Mouse (Mus musculus) myocyte (in vitro differentiated cells): ENCODE measurements around the gene Zfyve27. TPM values are rescaled to one million over a fixed set of nuclear protein-coding genes. Genes with fewer than 3 reads are reported as not detected.

Experiments used
- H3K27me3 ChIP-seq: one replicate; pipeline ENCODE4 v1.6.1; 2011; ENCODE audit not compliant: control insufficient read depth, insufficient read depth, insufficient read length
- H3K36me3 ChIP-seq: one replicate; pipeline ENCODE4 v1.6.1; 2011; ENCODE audit not compliant: control insufficient read depth, insufficient read depth
- H3K4me2 ChIP-seq: one replicate; pipeline ENCODE4 v1.6.1; 2011; ENCODE audit warnings: low read depth, control low read depth
- H3K4me3 ChIP-seq: one replicate; pipeline ENCODE4 v1.5.1; 2011; ENCODE audit warnings: mild to moderate bottlenecking, control low read depth, moderate library complexity
- H3K79me2 ChIP-seq: one replicate; pipeline ENCODE4 v1.6.1; 2011; ENCODE audit not compliant: control insufficient read depth, insufficient read depth
- H3ac ChIP-seq: one replicate; pipeline ENCODE4 v1.6.1; 2011; ENCODE audit not compliant: control insufficient read depth, insufficient read length
- CEBPB ChIP-seq: IDR thresholded peaks from 2 replicates; pipeline ENCODE4 v1.6.1; 2011; ENCODE audit warnings: mild to moderate bottlenecking, moderate library complexity; ENCODE audit not compliant: poor library complexity, insufficient read depth, severe bottlenecking
- E2F4 ChIP-seq: IDR thresholded peaks from one replicate; pipeline ENCODE4 v1.6.1; 2011; ENCODE audit warnings: mild to moderate bottlenecking, control low read depth, moderate library complexity; ENCODE audit not compliant: insufficient read depth
- MAX ChIP-seq: IDR thresholded peaks from one replicate; pipeline ENCODE4 v1.6.1; 2011; ENCODE audit warnings: low read depth, mild to moderate bottlenecking, control low read depth
- MYOD1 ChIP-seq, 3 experiments: IDR thresholded peaks; one replicate each; pipeline ENCODE4 v1.6.1; 2011; ENCODE audit warnings: control low read depth in 2 of 3, low read depth in 2 of 3, mild to moderate bottlenecking in 2 of 3, moderate library complexity in 1 of 3; ENCODE audit not compliant: insufficient read length in 2 of 3, control insufficient read depth in 1 of 3
- MYOG ChIP-seq, 3 experiments: IDR thresholded peaks; one replicate each; pipeline ENCODE4 v1.6.1; 2011; ENCODE audit warnings: control low read depth in 2 of 3, low read depth in 2 of 3, mild to moderate bottlenecking in 2 of 3; ENCODE audit not compliant: insufficient read length in 2 of 3, control insufficient read depth in 1 of 3, insufficient read depth in 1 of 3
- POLR2A ChIP-seq: IDR thresholded peaks from one replicate; pipeline ENCODE4 v1.6.1; 2011; ENCODE audit warnings: low read depth, mild to moderate bottlenecking, control low read depth, moderate library complexity; ENCODE audit not compliant: insufficient read length
- POLR2AphosphoS2 ChIP-seq: IDR thresholded peaks from one replicate; pipeline ENCODE4 v1.6.1; 2011; ENCODE audit warnings: low read depth, control low read depth; ENCODE audit not compliant: insufficient read length
- REST ChIP-seq: IDR thresholded peaks from one replicate; pipeline ENCODE4 v1.6.1; 2011; ENCODE audit warnings: mild to moderate bottlenecking, control low read depth, moderate library complexity; ENCODE audit not compliant: insufficient read depth, insufficient read length
- SRF ChIP-seq: IDR thresholded peaks from one replicate; pipeline ENCODE4 v1.6.1; 2011; ENCODE audit warnings: low read depth; ENCODE audit not compliant: control insufficient read depth, insufficient read length
- TCF12 ChIP-seq: IDR thresholded peaks from one replicate; pipeline ENCODE4 v1.6.1; 2011; ENCODE audit warnings: mild to moderate bottlenecking, control low read depth; ENCODE audit not compliant: poor library complexity, insufficient read depth, severe bottlenecking
- TCF3 ChIP-seq: IDR thresholded peaks from one replicate; pipeline ENCODE4 v1.6.1; 2011; ENCODE audit warnings: low read depth, control low read depth; ENCODE audit not compliant: insufficient read length
- USF1 ChIP-seq: IDR thresholded peaks from one replicate; pipeline ENCODE4 v1.6.1; 2011; ENCODE audit warnings: low read depth, mild to moderate bottlenecking, control low read depth, moderate library complexity
- polyA plus RNA-seq: library from polyadenylated mRNA; unstranded; fragments of >200 nt; fragmentation: generic; extraction: Trizol; gene quantifications from one replicate; pipeline ENCODE4 v1.2.1, GENCODE M21; 2012; ENCODE audit warnings: missing spikeins

Zfyve27 gene
- polyA plus RNA-seq, 1 experiment = 22.4 TPM

- TF ChIP-seq TCF3 (no peak), MYOG (IDR thresholded peaks at IDR 0.05; ENCODE audit: control insufficient read depth in 1 of 3, insufficient read depth in 1 of 3, insufficient read length in 2 of 3, low read depth in 2 of 3) (no peak)
- H3K79me2 ChIP-seq = no peaks in the 10 kb centered on the region
- peaks cover 65% of the 10 kb centered on the region for H3K27me3 ChIP-seq
- no peaks in the 10 kb centered on the region for H3K36me3 ChIP-seq
- no peak overlapping the region for H3K4me3 ChIP-seq
- no peak overlapping the region for H3ac ChIP-seq
- H3K4me2 ChIP-seq = no peak overlapping the region
Measured at GRCm38 (mm10) chr19:42202467-42202866, 38.7 kb downstream of the Zfyve27 start.

GRCm38 (mm10) chr19:42204306-42204705, 40.6 kb downstream of the Zfyve27 start:
- TF ChIP-seq TCF12 (no peak), MYOG (IDR thresholded peaks at IDR 0.05; ENCODE audit: control insufficient read depth in 1 of 3, insufficient read depth in 1 of 3, insufficient read length in 2 of 3, low read depth in 2 of 3) (no peak)
- Histone ChIP-seq H3K79me2 (no peaks in the 10 kb centered on the region), H3ac (no peak overlapping the region), H3K36me3 (no peaks in the 10 kb centered on the region), H3K27me3 (peaks cover 68% of the 10 kb centered on the region), H3K4me3 (no peak overlapping the region), H3K4me2 (no peak overlapping the region)

DNA sequence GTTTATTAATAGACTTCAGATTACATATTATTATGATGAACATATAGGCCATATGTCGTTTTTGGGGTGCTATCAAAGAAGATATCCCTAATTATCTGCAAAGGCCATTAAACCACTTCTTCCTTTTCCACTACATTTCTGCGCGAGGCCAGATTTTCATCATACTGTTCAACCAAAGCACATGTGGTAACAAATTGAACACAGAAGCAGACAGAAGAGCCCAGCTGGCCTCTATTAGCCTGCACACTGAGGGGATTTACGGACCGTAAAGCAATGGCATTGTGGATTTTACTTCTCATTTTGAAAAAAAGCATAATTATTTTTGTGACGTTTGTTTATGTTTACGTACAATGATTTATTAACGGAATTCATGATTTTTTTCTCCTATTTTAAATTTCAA, 41.5 kb downstream of the Zfyve27 start:
- no peak overlapping the region for H3K4me3 ChIP-seq
- no peak overlapping the region for H3K4me2 ChIP-seq
- no peaks in the 10 kb centered on the region for H3K36me3 ChIP-seq
- H3ac ChIP-seq = no peak overlapping the region
- H3K79me2 ChIP-seq = no peaks in the 10 kb centered on the region
- peaks cover 66% of the 10 kb centered on the region for H3K27me3 ChIP-seq
- TF ChIP-seq MYOD1 (IDR thresholded peaks at IDR 0.05; ENCODE audit: control insufficient read depth in 1 of 3, insufficient read length in 2 of 3, low read depth in 2 of 3) (no peak), POLR2AphosphoS2 (no peak), POLR2A (no peak), MYOG (IDR thresholded peaks at IDR 0.05; ENCODE audit: control insufficient read depth in 1 of 3, insufficient read depth in 1 of 3, insufficient read length in 2 of 3, low read depth in 2 of 3) (no peak), TCF12 (no peak), MAX (no peak), TCF3 (no peak), E2F4 (no peak), USF1 (no peak), CEBPB (no peak), SRF (no peak), REST (no peak)

DNA sequence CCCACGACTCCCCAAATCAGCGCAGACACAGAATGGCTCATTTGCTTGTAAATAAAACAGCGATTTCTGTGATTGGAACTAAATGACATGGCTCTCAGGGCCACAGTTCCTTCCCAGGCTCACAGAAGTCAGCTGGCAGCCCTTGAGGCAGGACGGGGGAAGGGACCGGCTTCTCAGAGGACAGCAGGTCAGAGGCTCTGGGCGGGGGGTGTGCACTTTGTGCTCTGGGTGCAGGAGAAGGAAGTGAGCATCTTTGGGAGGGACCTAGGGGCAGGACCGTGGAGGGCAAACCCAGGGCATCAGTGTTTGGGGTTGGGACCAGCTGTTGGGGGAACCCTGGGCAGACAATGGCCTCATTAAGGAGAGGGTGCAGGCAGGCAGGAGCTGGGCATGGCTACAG, 45.7 kb downstream of the Zfyve27 start:
- Histone ChIP-seq H3ac (no peak overlapping the region), H3K36me3 (no peaks in the 10 kb centered on the region), H3K4me2 (no peak overlapping the region), H3K4me3 (no peak overlapping the region), H3K79me2 (no peaks in the 10 kb centered on the region), H3K27me3 (peaks cover 50% of the 10 kb centered on the region)
- TF ChIP-seq USF1 (no peak), SRF (no peak), TCF3 (no peak)

DNA sequence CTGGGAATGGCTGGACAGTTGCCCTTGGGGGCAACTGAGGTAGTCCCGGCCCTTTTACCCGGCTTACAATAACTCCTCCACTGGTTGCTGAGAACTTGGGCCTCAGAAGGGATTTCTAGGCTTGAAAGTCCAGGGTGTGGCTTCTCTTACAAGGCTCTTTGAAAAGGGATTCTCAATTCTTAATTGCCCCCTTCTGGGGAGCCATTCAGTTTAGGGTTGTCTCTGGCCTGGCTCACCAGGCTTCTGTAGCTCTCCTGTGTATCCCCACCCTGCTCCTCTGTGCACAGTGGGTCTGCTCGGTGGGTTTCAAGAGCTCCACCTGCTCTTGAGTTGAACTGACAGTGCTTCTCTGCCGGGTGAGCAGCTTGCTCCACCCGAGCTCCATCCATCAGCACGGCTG, 46.2 kb downstream of the Zfyve27 start:
- peaks cover 49% of the 10 kb centered on the region for H3K27me3 ChIP-seq

DNA sequence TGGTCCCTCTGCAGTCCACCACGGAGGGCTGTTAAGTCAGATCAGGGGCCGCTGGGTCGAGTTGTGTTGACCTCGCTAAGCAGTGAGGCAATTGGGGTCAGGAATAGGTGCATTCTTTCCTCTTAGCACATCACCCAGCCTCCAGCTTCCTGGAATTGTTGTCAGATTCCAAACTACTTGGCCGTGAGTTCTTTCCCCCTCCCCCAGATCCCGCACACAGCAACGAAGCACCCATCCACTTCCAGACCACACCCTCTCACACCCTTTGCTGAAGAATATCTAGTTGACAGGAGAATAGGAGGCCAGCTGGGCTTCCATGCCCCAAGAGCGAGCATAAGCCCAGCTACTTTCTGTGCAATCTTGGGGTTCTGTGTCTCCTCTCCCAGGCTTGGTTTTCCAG, 48.2 kb downstream of the Zfyve27 start:
- Histone ChIP-seq H3K79me2 (no peaks in the 10 kb centered on the region), H3K4me3 (no peak overlapping the region), H3K36me3 (no peaks in the 10 kb centered on the region), H3K27me3 (peaks cover 46% of the 10 kb centered on the region), H3ac (no peak overlapping the region), H3K4me2 (no peak overlapping the region)
- TF ChIP-seq POLR2AphosphoS2 (no peak), MYOG (IDR thresholded peaks at IDR 0.05; ENCODE audit: control insufficient read depth in 1 of 3, insufficient read depth in 1 of 3, insufficient read length in 2 of 3, low read depth in 2 of 3) (no peak), POLR2A (no peak), USF1 (no peak), TCF12 (no peak), MYOD1 (IDR thresholded peaks at IDR 0.05; ENCODE audit: control insufficient read depth in 1 of 3, insufficient read length in 2 of 3, low read depth in 2 of 3) (no peak), TCF3 (no peak), SRF (no peak), REST (no peak), E2F4 (no peak)

More for the DNA sequence above, 46.2 kb downstream of the Zfyve27 start:
- TF ChIP-seq POLR2A (no peak), USF1 (no peak), REST (no peak), CEBPB (no peak), POLR2AphosphoS2 (no peak)
- H3K4me3 ChIP-seq = no peak overlapping the region
- H3K36me3 ChIP-seq = no peaks in the 10 kb centered on the region
- H3K4me2 ChIP-seq = no peak overlapping the region
- no peak overlapping the region for H3ac ChIP-seq
- no peaks in the 10 kb centered on the region for H3K79me2 ChIP-seq
